Mouse (Mus musculus): ENCODE data around the gene Tsr2.

Tsr2 gene

GRCm38 (mm10) chrX:151096171-151097058, at the start of gene Tsr2:
TSS of gene Tsr2 (minus strand) at chrX:151096543.
- in situ Hi-C loops (cut with MboI), result loop anchor here (25.0 kb wide), 1 partner anchor 91 kb away; the partner anchor contains the start of gene Wnk3

DNA sequence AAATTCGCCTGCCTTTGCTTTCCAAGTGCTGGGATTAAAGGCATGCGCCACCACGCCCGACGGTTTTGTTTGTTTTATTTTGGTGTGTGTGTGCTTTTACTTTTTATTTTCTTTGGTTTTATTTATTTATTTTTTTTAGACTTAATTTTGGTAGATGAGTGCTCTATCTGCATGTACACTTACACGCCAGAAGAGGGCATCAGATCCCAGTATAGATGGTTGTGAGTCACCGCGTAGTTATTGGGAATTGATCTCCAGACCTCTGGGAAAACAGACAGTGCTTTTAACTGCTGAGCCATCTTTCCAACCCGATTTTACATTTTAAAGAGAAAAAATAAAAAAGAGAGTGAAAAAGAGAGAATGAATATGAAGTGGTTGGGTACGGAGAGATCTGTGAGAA, 36.4 kb upstream of the Tsr2 start:
- in situ Hi-C loops (cut with MboI), result no loop called here

DNA sequence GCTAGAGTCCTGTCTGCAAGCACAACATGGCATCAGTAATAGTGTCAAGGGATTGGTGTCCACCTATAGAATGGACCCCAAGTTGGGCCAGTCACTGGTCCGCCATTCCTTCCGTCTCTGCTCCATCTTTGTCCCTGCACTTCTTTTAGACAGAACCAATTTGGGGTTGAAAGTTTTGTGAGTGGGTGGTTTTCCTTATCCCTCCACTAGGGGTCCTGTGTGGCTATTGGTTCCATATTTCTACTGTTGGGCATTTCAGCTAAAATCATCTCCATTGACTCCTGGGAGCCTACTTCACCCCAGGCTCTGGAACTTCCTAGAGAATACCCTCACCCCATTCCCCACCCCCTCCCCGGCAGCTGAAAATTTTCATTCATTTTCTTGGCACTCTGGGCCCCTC, 34.1 kb upstream of the Tsr2 start:
- in situ Hi-C loops (cut with MboI), result no loop called here

DNA sequence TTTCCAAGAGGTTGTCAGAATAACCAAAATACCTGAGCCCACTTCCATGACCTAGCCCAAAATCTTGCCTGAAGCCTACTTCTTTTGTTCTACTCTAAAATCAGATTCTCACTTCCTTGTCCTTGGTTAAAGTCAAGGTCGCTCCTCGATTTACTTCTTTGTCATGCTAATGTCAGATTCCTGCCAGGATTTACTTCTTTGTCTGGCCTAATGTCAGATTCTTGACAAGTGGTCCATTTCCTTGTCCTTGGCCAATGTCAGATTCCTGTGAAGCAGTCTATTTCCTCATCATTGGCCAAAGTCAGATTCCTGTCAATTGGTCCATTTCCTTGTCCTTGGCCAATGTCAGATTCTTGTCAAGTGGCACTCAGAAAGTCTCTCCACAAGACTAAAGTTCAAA, 27.6 kb upstream of the Tsr2 start:
- in situ Hi-C loops (cut with MboI), result no loop called here

GRCm38 (mm10) chrX:151117432-151117831, 21.1 kb upstream of the Tsr2 start:
- in situ Hi-C loops (cut with MboI), result no loop called here

- in situ Hi-C loops (cut with MboI), result no loop called here
Measured at GRCm38 (mm10) chrX:151116795-151117194, 20.5 kb upstream of the Tsr2 start.

- in situ Hi-C loops (cut with MboI), result no loop called here
Measured at GRCm38 (mm10) chrX:151107301-151108067, 11.1 kb upstream of the Tsr2 start.

- in situ Hi-C loops (cut with MboI), result loop anchor here (25.0 kb wide), 1 partner anchor 100 kb away; the partner anchor contains the start of gene Wnk3
Measured at GRCm38 (mm10) chrX:151087418-151087817, 8.9 kb downstream of the Tsr2 start.

DNA sequence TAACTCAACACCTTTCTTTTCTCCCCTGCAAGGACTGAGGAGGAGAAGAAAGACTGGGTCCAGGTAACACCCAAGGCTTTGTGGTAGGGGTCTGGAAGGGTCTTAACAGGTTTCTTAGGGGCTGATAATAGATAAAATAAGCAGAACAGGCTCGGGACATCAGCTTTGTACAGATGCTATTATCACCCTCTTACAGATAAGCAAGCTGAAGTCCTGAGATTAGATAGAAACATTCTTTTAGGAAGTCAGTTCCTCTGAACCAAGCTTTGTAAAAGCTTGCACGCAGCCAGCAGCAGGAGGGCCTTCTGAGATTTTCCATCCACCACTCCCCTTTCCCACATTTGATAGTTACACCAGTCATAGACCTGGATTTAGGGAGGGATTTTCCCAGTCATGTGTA, 10.7 kb downstream of the Tsr2 start:
- in situ Hi-C loops (cut with MboI), result loop anchor here (25.0 kb wide), 1 partner anchor 102 kb away; the partner anchor contains the start of gene Wnk3

- in situ Hi-C loops (cut with MboI), result loop anchor here (25.0 kb wide), 1 partner anchor 110 kb away; the partner anchor contains the start of gene Wnk3
Measured at GRCm38 (mm10) chrX:151076941-151077485, 19.3 kb downstream of the Tsr2 start.

DNA sequence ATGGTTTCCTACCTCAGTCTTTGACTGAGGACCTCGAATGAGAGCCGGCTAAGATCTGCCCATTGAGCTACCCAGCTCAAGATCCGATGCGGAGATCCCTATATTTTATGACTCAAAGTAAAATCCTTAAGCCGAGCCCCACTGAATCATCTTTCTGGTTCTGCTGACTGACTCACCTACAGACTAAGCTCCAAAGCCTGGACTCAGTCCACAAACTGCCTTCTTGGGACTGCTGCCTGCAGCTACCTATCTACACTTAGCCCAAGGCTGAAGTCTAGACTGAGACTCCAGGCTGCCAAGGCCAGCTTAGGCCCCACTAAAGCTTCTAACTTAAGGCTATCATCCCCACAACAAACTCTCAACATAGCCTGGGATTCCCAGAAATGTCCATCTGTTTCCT, 20.3 kb downstream of the Tsr2 start:
- in situ Hi-C loops (cut with MboI), result loop anchor here (25.0 kb wide), 1 partner anchor 111 kb away; the partner anchor contains the start of gene Wnk3

DNA sequence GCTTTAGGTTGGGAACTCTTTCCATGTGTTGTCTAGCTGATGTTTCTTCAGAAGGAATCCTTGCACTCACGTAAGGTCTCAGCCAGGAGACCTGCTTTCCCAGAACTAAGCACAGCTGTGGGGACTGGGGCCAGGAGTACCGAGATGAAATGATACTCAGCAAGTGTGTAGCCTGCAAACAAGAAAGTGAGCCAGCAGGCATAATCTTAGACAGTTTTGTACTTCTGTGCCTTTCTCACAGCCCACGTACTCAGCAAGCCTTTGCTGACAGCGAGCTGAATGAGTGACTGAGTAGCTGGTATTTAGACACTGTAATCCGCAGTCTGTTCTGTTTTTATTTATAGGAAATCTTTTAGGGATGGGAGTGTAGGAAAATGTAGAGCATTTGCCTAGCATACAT, 28.5 kb downstream of the Tsr2 start:
- in situ Hi-C loops (cut with MboI), result no loop called here

- in situ Hi-C loops (cut with MboI), result no loop called here
Measured at GRCm38 (mm10) chrX:151066071-151066666, 30.2 kb downstream of the Tsr2 start.

DNA sequence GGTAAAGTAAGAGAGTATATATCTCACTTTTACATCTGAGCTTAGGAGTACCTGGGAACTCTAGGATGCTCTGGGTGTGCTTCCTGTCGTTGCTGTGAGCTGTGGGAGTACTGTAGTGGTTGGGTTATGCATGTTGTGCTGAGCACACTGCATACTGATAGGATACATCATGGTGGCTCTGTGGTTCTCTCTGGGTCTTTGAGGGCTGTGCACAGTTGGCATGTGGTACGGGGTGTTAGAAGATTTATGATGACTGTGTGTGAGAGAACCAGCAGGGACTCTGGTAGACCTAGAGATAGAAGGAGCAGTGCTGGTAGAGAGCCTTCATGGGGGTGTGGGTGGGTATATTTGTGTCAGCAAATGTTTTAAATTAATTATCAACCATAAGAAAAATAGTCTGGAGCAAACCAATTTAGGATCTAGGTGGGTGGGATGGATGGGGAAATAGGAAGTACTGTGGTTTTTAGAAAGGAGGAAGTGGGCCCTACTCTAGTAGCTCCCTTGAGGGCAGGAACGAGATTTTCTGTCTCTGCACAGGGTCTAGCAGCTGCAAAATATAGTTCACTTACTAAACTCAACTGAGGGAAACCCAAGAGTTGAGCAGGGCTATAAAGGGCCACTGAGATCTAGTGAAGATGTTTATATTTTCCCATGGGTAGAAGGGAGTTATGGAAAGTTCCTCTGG, 34.6 kb downstream of the Tsr2 start:
- in situ Hi-C loops (cut with MboI), result no loop called here

GRCm38 (mm10) chrX:151059346-151059745, 37.0 kb downstream of the Tsr2 start:
- in situ Hi-C loops (cut with MboI), result no loop called here

DNA sequence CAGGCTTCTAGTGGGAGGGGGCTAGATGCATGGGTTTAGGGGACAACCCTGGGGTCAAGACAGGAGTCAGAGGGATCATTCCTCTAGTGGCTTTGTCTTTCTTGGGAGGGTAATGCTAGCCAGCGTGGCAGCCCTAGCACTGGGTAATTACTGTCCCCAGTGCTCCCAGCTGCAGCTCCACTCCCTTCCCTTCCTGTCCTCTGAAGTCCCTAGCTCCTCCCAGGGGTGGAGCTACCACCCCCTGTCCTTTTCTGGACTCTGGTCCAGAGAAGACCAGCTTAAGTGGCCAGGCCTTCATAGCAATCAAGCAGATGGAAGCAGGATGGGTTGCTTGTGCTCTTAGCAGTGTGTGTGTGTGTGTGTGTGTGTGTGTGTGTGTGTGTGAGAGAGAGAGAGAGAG, 40.8 kb downstream of the Tsr2 start:
- in situ Hi-C loops (cut with MboI), result no loop called here

GRCm38 (mm10) chrX:151054489-151054888, 41.9 kb downstream of the Tsr2 start:
- in situ Hi-C loops (cut with MboI), result no loop called here

DNA sequence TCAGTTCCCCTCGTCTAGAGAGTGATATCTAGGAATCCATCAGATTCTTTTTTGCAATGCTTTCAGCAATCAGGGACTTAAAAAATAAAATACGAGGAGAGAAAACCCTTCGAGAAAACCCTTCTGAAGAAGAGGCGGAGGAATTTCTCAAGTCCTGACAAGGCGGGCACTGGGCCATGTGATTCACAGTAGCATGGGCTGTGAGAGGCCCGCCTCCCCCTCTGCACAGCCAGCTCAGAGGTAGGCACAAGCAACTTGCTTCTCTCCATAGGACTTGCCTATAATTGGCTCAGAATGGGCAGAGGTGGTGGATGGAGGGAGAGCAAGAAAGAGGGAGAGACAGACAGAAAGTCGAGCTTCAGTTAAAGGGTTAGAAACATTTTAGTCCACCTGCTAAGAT, 46.0 kb downstream of the Tsr2 start:
- in situ Hi-C loops (cut with MboI), result no loop called here

GRCm38 (mm10) chrX:151049661-151050215, 46.6 kb downstream of the Tsr2 start:
- in situ Hi-C loops (cut with MboI), result no loop called here

GRCm38 (mm10) chrX:151047431-151048058, 48.8 kb downstream of the Tsr2 start:
- in situ Hi-C loops (cut with MboI), result no loop called here
